Mouse (Mus musculus): ENCODE data around the gene Rpl6.
"Not testable (repeated sequence)": the region's sequence is repeated elsewhere in the genome, so short reads cannot be mapped to it uniquely, and the experiment has no call there.

Rpl6 gene

GRCm38 (mm10) chr5:121224856-121225255 lies 20.6 kb downstream of the Rpl6 start:
- no peak for DNase-seq (ENCODE audit: low read depth in 2 of 2, low spot score in 2 of 2)

- no peak for DNase-seq (ENCODE audit: low read depth in 2 of 2, low spot score in 2 of 2)
Measured at GRCm38 (mm10) chr5:121225854-121226253, 21.6 kb downstream of the Rpl6 start.

- DNase-seq (ENCODE audit: low read depth in 2 of 2, low spot score in 2 of 2): no peak
Measured at GRCm38 (mm10) chr5:121226406-121226805, 22.1 kb downstream of the Rpl6 start.

- no peak for DNase-seq (ENCODE audit: low read depth in 2 of 2, low spot score in 2 of 2)
Measured at GRCm38 (mm10) chr5:121226845-121227244, 22.6 kb downstream of the Rpl6 start.

- DNase-seq (ENCODE audit: low read depth in 2 of 2, low spot score in 2 of 2): not testable (repeated sequence)
Measured at GRCm38 (mm10) chr5:121227330-121227729, 23.0 kb downstream of the Rpl6 start.

GRCm38 (mm10) chr5:121229182-121229581 lies 24.9 kb downstream of the Rpl6 start:
- DNase-seq (ENCODE audit: low read depth in 2 of 2, low spot score in 2 of 2): no peak

GRCm38 (mm10) chr5:121230811-121231210 lies 26.5 kb downstream of the Rpl6 start:
- no peak for DNase-seq (ENCODE audit: low read depth in 2 of 2, low spot score in 2 of 2)

- DNase-seq (ENCODE audit: low read depth in 2 of 2, low spot score in 2 of 2): no peak
Measured at GRCm38 (mm10) chr5:121232789-121233188, 28.5 kb downstream of the Rpl6 start.

- DNase-seq (ENCODE audit: low read depth in 2 of 2, low spot score in 2 of 2): no peak
Measured at GRCm38 (mm10) chr5:121233726-121234125, 29.4 kb downstream of the Rpl6 start.

- no peak for DNase-seq (ENCODE audit: low read depth in 2 of 2, low spot score in 2 of 2)
Measured at GRCm38 (mm10) chr5:121236171-121236570, 31.9 kb downstream of the Rpl6 start.

- DNase-seq (ENCODE audit: low read depth in 2 of 2, low spot score in 2 of 2): no peak
Measured at GRCm38 (mm10) chr5:121238208-121238607, 33.9 kb downstream of the Rpl6 start.

GRCm38 (mm10) chr5:121239846-121240245 lies 35.6 kb downstream of the Rpl6 start:
- DNase-seq (ENCODE audit: low read depth in 2 of 2, low spot score in 2 of 2): no peak

- no peak for DNase-seq (ENCODE audit: low read depth in 2 of 2, low spot score in 2 of 2)
Measured at GRCm38 (mm10) chr5:121241182-121241581, 36.9 kb downstream of the Rpl6 start.

GRCm38 (mm10) chr5:121242261-121242660 lies 38.0 kb downstream of the Rpl6 start:
- no peak for DNase-seq (ENCODE audit: low read depth in 2 of 2, low spot score in 2 of 2)

GRCm38 (mm10) chr5:121242701-121243100 lies 38.4 kb downstream of the Rpl6 start:
- DNase-seq (ENCODE audit: low read depth in 2 of 2, low spot score in 2 of 2): no peak

GRCm38 (mm10) chr5:121243676-121244364 lies 39.5 kb downstream of the Rpl6 start:
- no peak for DNase-seq (ENCODE audit: low read depth in 2 of 2, low spot score in 2 of 2)

- DNase-seq (ENCODE audit: low read depth in 2 of 2, low spot score in 2 of 2): no peak
Measured at GRCm38 (mm10) chr5:121244365-121244731, 40.1 kb downstream of the Rpl6 start.

- no peak for DNase-seq (ENCODE audit: low read depth in 2 of 2, low spot score in 2 of 2)
Measured at GRCm38 (mm10) chr5:121245201-121245600, 40.9 kb downstream of the Rpl6 start.

- no peak for DNase-seq (ENCODE audit: low read depth in 2 of 2, low spot score in 2 of 2)
Measured at GRCm38 (mm10) chr5:121248766-121249394, 44.6 kb downstream of the Rpl6 start.

- DNase-seq (ENCODE audit: low read depth in 2 of 2, low spot score in 2 of 2): no peak
Measured at GRCm38 (mm10) chr5:121249693-121250092, 45.4 kb downstream of the Rpl6 start.

- no peak for DNase-seq (ENCODE audit: low read depth in 2 of 2, low spot score in 2 of 2)
Measured at GRCm38 (mm10) chr5:121251813-121252212, 47.5 kb downstream of the Rpl6 start.

- no peak for DNase-seq (ENCODE audit: low read depth in 2 of 2, low spot score in 2 of 2)
Measured at GRCm38 (mm10) chr5:121253816-121254497, 49.7 kb downstream of the Rpl6 start.

Measured in CD8-positive naive resting alpha-beta T cell, adult 2 months (primary cell).